Mouse (Mus musculus) neural tube, embryonic 10.5 days (tissue): Measurements from ENCODE around the gene AC131692.1.
"Not testable (repeated sequence)": the region's sequence is repeated elsewhere in the genome, so short reads cannot be mapped to it uniquely, and the experiment has no call there.

ENCODE experiments used
- DNase-seq: peaks from one replicate; pipeline ENCODE4 v3.0.0-alpha.2; 2017; ENCODE audit warnings: low spot score; ENCODE audit errors: extremely low spot score

Gene AC131692.1

DNA sequence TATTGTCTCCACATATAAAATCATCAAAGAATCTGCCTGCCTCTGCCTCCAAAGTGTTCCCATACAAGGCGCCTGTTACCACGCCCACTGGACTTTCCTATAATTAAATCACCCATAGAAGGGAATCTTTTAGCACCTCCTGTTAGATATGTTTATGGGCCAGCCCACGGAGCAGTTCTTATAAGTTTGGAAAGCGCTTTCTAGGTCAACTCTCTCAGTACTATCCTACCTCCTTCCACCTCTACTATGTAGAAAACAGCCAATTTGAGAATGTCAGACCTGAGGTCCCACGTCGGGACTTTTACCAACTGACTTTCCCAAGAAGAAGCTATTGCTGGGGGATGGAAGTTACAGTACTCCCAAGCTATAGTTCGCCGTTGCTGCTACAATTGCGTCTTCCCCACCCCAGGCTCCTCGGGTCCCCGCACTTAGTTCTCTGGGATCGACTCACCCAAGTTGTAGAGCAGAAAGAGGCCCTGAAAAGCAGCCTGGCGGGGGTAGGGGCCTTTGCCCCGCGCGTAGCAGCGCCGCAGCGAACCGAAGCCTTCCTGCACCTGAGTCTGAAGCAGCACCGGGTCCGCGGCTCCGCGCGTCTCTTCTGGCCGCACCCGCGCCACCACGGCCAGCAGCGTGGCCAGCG is 23.2 kb downstream of the AC131692.1 start:
- DNase-seq: no peak

DNA sequence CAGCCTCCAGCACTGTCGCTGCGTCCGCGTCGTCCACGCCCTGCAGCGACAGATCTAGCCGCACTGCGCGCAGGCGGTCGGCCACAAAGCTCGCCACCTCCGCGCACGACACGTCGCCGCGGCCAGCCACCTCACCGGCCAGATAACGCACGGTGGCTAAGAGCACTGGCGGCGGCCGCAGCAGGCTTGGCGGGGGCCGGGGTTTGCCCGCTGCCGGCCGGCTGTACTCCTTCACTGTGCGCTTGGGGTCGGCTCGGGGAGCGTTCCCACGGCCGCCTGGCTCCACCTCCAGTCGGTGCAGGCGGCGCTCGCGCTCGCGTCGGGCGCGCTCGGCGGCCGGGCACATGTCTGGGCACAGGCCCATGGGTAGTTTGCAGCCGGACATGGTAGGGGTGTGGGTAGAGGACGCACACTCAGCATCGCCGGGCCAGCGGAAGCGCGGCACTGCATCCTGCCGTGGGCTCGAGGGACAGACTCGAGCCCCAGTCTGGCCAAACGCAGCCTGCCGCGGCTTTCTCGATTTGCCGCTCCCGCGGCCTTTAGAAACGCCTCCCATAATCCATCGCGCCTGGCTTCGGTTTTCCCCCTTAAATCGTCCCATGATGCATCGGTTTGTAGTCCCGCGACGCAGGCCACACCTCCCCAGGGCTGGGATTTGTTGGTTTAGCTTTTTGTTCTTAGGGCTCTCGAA is 23.9 kb downstream of the AC131692.1 start, which contains the start of gene Sac3d1:
Sac3d1 (minus strand) TSS at position 665 of the 691 bp plus-strand sequence.
- peak; percentile 89 for DNase-seq

DNA sequence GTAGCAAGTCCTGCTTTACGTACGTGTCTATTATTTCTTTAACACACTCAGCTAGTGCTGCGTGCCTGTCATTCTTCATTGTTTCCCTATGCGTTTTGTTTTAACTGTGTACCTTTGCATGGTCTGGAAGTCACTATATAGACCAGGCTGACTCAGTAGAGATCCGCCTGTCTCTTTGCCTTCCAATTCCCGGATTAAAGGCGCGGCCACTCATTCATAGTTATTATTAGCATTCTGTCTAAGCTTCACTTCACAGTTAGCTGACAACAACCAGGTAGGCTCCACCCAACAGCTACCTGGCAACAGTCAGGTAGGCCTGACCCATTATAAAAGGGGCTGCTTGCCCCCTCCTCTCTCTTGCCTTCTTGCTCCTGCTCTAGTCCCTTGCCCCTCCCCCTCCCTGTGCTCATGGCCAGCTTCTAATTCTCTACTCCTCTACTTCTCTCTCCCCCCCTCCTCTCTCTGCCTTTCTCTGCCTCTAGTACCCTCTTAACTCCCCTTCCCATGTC is 24.5 kb downstream of the AC131692.1 start:
- no peak for DNase-seq

DNA sequence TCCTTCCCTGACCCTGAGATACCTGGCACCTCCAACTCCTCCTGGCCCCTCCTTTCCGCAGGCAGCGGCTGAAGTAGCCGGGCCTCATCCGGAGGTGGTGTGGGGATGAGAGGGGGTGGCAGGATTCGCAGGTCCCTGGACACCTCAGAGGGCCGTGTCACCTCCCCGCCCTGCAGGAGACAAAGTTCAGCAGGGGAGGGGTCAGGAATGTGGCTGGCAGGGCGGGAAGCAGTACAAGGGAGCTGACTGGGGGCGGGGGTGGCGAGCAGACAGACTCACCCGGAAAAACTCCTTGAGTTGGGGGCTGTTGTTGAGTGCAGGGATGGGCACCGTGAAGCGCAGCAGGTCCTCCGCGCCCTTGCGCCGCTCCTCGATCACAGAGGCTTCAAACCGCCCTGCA is 27.5 kb downstream of the AC131692.1 start:
- DNase-seq: no peak

DNA sequence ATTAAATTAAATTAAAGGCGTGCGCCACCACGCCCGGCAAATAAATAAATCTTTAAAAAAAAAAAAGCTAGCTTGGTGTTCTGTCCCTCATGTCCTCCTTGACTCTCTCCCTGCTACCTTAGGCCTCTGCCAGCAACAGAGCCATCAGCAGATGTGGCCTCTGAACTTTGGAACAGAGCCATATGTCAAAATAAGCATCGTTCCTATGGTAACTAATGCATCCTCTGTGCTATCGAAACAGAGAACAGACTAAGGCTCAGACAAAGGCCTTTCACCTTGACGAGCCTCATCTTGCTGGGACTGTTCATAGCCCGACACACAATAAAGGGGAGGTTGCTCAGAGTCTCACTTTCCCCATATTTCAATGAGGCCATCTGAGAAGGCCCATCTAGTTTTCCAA is 29.1 kb downstream of the AC131692.1 start:
- peak; percentile 41 for DNase-seq

DNA sequence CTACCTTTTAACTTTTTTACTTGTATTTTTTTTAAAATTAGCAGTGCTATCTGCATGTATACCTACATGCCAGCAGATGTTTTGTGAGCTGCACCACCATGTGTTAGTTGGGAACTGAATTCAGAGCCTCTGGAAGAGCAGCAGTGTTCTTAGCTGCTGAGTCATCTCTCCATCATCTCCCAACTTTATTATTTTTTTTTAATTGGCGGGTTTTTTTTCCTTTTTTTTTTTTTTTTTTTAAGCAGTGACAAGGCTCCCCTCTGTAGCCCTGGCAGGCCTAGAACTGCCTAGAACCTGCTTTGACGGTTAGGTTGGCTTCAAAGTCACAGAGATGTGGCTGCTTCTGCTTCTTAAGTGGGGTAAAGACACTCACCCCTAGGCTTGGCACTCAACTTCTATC is 30.7 kb downstream of the AC131692.1 start:
- DNase-seq: no peak

DNA sequence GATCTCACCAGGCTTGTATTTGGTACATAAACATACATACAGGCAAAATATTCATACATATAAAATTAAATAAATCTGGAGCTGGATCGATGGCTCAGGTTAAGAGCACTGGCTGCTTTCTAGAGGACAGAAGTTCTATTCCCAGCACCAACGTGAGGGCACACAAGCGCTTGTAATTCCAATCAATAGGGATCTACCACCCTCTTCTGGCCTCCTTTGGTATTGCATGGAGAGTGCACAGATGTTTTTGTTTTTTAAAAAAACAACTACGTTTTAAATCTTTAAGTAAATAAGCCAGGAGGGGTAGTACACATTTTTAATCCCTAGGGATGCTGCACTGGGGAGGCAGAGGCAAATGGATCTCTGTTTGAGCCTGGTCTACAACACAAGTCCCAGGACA is 32.1 kb downstream of the AC131692.1 start:
- DNase-seq: peak; percentile 50

DNA sequence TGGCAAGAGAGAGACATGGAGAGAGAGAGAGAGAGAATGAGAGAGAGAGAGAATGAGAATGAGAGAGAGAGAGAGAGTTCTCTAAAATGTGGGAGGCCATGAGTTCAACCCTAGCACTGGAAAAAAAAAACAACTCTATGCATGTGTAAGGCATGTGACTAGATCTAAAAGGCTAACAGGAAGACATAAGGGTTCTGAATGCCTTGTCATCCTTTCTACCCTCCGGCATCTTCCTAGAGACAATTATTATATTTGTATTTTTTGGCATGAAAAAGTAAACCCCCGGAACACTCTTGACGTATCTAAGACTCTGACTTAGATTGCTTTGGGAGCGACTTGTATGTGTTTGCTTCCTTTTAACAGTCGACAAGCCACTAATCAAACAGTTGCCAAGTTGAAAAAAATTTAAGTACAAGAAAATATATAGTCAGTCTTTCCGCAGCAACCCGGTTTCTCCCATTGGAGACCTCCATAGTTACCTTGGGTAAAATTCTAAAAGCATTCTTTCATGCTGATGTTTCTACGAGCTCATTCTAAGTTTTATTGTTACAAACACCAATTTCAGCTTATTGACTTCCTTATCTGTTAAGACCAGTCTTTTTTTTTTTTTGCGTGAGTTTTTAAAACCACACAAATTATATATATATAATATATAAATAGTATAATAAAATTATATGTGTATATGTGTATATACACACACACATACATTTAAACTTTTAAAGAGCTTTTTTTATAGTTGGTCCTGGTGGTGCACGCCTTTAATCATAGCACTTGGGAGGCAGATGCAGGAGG is 32.8 kb downstream of the AC131692.1 start:
- no peak for DNase-seq

DNA sequence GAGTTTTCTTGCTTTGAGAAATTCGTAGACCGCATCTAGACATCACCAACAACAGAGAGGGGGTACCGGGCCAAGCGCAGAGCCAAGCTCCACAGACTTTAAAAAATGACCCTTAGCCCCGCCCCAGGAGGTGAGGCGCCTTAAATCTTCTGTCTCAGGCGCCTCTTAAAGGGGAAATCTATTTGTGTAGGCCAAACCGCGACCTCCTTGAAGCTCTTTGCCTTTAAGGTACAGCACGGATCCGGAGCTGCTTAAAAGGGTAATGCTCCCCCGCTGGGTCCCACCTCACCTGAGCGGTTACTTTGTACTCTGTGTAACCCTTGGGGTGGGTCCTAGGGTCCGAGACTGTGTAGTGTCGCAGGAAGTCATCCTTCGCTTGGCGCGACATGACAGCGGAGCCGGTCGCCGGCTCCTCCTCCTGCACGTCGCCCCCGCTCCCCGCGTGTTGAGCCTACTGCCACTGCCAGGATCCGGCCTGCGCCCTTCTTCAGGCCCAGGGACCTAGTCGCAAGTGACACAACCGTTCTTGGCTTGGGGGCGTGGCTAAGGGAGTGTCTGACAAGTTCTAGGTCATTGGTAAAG is 33.6 kb downstream of the AC131692.1 start, which contains the start of gene Snx15:
Snx15 (minus strand) TSS at position 545 of the 582 bp plus-strand sequence.
- DNase-seq: peak; percentile 91

DNA sequence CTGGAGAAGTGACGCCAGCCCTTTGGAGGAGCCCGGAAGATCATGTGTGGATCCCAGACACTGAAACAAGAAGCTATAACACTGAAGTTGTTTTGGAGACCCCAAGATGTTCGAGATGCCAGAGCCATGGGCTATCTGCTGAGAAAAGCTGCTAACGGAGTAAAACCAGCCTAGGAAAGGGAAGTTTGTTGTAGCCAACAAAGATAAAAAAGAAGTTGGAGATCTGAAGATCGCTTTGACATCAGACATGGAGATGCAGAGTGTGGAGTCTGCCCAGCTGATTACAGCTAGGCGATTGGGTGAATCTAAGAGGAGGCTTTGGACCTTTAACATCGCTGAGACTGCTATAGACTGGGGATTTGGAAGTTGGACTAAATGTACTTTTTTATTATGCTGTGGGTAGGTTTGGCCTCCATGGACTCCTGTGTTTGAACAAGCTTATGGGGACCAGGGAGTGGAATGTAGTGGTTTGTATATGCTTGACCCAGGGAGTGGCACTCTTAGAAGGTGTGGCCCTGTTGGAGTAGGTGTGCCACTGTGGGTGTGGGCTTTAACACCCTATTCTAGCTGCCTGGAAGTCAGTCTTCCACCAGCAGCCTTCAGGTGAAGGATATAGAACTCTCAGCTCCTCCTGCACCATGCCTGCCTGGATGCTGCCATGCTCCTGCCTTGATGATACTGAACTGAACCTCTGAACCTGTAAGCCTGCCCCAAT is 36.4 kb downstream of the AC131692.1 start:
- DNase-seq: not testable (repeated sequence)

DNA sequence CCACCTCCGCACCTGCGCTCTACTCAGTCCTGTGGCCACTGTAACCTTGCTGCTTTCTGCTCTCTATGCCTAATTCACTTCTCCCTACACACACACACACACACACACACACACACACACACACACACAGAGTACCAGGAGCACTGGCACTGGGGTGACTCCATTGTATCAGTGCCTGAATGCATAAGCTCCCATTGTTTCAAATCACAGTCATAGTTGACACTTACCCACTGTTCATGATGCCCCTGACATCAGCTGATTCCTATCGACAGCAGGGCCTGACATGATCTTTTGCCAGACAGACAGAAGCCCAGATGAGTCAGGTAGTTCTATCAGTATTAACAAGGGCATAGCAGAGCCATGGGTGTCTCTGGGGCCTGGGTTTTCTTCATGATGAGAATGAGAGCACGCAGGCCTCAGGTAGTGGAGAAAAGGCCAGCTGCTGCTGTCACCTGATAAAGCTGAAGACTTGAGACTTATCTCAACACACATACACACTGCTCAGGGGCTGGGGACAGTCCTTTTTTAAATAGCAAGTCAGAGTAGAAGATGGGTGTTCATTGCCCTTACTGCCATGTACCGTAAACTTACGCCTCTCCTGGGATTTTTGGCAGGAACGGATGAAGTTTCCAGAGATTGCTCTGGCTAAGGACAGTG is 38.1 kb downstream of the AC131692.1 start:
- DNase-seq: no peak

DNA sequence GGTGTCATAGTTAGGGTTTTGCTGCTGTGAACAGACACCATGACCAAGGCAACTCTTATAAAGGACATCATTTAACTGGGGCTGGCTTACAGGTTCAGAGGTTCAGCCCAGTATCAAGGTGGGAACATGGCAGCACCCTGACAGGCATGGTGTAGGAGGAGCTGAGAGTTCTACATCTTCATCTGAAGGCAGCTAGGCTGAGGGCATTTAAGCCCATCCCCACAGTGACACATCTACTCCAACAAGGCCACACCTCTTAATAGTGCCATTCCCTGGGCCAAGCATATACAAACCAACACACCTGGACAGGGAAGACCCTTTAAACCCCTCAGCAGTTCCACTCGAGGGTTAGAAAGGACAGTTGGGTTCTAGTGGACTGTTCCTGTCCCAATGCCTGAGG is 39.0 kb downstream of the AC131692.1 start:
- DNase-seq: not testable (repeated sequence)

DNA sequence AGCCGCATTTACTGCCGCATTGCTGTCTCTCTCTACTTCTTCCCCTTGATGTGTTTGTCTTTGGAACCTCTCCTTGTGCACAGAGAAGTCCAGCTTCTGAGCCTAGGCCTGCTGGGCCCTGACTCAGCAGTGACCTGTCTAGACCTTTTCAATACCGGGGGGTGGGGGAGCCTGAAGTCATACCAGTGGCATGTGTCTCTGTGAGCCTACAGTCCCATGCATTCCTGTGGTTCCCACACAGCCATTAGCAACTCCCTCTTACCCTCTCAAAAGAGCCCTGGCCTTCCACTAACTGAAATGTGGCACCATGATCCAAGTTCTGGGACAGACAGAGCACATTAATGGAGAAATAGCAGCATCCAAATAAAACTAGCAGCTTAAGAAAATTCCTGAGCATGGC is 42.2 kb downstream of the AC131692.1 start:
- DNase-seq: no peak

DNA sequence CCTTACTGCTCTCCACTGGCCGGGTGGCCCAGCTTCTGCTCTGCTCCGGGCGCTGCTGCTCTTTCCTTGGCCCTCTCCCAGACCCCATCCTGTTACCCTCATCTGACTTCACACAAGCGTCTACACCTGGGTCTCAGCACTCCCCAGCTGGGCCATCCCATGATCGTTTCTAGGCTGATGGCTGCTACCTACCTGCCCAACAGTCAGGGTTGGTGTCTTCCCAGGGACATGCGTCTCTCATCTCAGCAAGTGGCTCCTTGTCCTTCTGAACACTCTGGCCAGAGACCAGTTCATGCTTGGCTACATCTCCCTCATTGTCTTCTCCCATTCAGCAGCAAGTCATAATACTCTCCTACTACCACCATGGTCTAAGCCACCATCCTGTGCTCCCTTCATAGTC is 45.5 kb downstream of the AC131692.1 start:
- DNase-seq: no peak

DNA sequence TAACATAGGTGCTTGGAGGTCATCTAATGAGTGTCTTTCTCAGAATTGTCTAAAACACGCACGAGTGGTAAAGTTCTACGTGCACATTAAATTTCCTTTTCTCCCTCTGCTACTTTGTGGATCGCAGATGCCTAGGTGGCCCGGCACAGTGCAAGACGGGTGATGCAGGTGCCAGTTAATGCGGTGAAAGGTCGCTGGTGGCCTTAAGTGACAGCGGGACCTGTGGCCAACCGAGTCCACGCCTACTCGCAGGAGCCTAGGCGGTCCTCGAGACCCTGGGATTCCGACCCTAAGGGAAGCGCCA is 46.1 kb downstream of the AC131692.1 start:
- no peak for DNase-seq

DNA sequence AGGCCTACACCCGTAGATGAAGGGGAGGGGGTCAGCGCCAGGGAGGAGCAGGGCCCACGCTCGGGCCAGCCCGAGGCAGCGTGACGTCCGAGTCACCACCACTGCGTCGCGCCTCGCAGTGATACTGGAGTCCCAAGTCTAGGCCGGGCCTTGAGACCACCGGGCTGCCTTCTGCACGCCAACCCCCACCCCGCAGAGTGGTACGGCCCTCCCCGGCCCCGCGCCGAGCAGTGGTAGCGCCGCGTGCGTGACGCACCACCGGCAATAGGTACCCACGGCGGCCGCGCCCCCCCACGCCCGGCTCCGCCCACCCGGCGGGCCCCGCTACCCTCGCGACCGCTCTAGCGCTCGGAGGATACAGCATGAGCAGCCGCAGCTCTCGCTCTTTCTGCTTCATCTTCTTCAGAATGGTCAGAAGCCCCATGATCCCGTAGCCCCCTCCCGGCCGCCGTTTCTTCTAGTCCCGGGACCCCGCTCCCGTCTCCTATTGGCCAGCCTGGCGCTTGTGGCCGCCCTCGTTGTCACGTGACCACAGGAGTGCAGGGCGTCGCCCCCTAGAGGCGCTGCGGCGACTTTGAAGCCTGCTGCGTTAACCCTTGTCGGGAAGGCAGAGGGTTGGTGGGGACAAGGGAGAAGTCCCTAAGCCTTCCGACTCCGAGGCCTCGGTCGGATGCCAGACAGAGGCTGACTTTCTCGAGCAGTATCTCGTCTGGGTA is 46.6 kb downstream of the AC131692.1 start, which contains the start of gene Batf2:
Batf2 (plus strand) TSS at position 306 of the 716 bp plus-strand sequence.
- DNase-seq: peak; percentile 97

DNA sequence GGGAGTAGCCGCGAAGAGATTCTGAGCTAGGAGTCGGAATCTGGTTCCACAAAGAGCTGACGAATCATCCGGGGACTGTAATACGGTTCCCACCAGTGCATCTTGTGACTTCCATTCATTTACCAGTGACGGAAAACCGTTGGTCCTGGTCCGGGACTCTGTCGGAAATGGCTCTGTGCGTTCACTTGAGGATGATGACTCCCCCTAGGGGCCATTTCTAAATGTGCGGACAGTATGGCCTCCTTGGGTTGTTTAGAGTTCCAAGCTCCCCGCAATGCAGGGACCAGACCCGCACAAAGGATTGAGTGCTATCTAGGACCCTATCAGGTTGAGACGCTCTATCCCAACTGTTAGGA is 47.2 kb downstream of the AC131692.1 start, which contains the start of gene Arl2:
Arl2 (minus strand) TSS at position 155 of the 356 bp plus-strand sequence.
- DNase-seq: peak; percentile 87

DNA sequence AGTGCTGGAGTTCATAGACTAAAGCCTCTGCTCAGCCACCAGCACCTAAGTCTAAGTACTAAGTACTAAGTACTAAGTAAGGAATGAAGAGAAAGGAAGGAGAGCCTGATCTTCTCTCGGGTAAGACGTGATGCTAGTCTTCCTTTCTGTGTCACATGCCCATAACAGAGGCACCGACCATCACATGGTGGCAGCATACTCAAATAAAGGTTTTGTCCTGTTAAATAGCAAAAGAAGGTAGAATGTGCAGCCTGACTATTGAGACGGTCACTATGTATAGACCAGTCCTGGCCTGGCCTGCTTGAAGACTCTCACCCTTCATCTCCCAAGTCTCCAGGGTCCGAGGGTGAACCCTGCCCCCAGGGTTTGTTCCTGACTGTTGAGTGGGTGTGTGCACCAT is 50.6 kb downstream of the AC131692.1 start:
- DNase-seq: no peak
